Mouse (Mus musculus): Measurements from ENCODE around the gene Bex4.
"Not testable (repeated sequence)": the region's sequence is repeated elsewhere in the genome, so short reads cannot be mapped to it uniquely, and the experiment has no call there.

- TF ChIP-seq CTCF (IDR thresholded peaks at IDR 0.05; ENCODE audit: extremely low read depth, insufficient read depth, insufficient read length, insufficient replicate concordance); POLR2A (IDR thresholded peaks at IDR 0.05; ENCODE audit: low read depth, low read length): not testable (repeated sequence)
These were observed at the start of gene Bex4 for GRCm38 (mm10) chrX:136138827-136139639.
